Mouse (Mus musculus): ENCODE measurements at regions not wholly inside any gene's neighbourhood (a gene's known extent, or its start where the extent isn't known, plus 50 kb on each side); places are given as distances from the start of the nearest gene placed in this dataset.

- Histone ChIP-seq H3K36me3 (ENCODE audit: control insufficient read depth, insufficient read depth) (no peaks in the 10 kb centered on the region), H3K27ac (ENCODE audit: low read depth, low read length) (no peak overlapping the region), H3K9me3 (ENCODE audit: control insufficient read depth) (no peaks in the 10 kb centered on the region), H3K27me3 (replicated peaks; ENCODE audit: control insufficient read depth, insufficient read depth, low read length) (no peaks in the 10 kb centered on the region), H3K4me3 (ENCODE audit: low read depth, low read length) (no peak overlapping the region), H3K4me1 (replicated peaks; ENCODE audit: control insufficient read depth, insufficient read depth, low read length) (no peaks in the 10 kb centered on the region), H3K4me2 (replicated peaks; ENCODE audit: low read depth) (no peak overlapping the region), H3K9ac (ENCODE audit: low read depth, low read length) (no peak overlapping the region)
- ATAC-seq, result no peak
- TF ChIP-seq CTCF (IDR thresholded peaks at IDR 0.05; ENCODE audit: low read depth), result no peak
- 54% methylated on average over 11 of the region's 11 CpGs for WGBS
Observed at GRCm38 (mm10) chr1:42527746-42528476, 167.7 kb upstream of the Pou3f3 start.

GRCm38 (mm10) chr1:42532908-42533307, 162.7 kb upstream of the Pou3f3 start:
- no peak overlapping the region for H3K4me3 ChIP-seq (ENCODE audit: low read depth, low read length)
- no peaks in the 10 kb centered on the region for H3K36me3 ChIP-seq (ENCODE audit: control insufficient read depth, insufficient read depth)
- no peaks in the 10 kb centered on the region for H3K4me1 ChIP-seq (replicated peaks; ENCODE audit: control insufficient read depth, insufficient read depth, low read length)
- no peak overlapping the region for H3K27ac ChIP-seq (ENCODE audit: low read depth, low read length)
- H3K9me3 ChIP-seq (ENCODE audit: control insufficient read depth), result no peaks in the 10 kb centered on the region
- no peak overlapping the region for H3K9ac ChIP-seq (ENCODE audit: low read depth, low read length)
- peak; percentile 70 for ATAC-seq
- no peak for TF ChIP-seq CTCF (IDR thresholded peaks at IDR 0.05; ENCODE audit: low read depth)
- H3K4me2 ChIP-seq (replicated peaks; ENCODE audit: low read depth), result no peak overlapping the region
- no peaks in the 10 kb centered on the region for H3K27me3 ChIP-seq (replicated peaks; ENCODE audit: control insufficient read depth, insufficient read depth, low read length)
- WGBS, result 70% methylated on average over 6 of the region's 6 CpGs

- Histone ChIP-seq H3K4me2 (replicated peaks; ENCODE audit: low read depth) (no peak overlapping the region), H3K4me3 (ENCODE audit: low read depth, low read length) (no peak overlapping the region), H3K4me1 (replicated peaks; ENCODE audit: control insufficient read depth, insufficient read depth, low read length) (no peaks in the 10 kb centered on the region), H3K36me3 (ENCODE audit: control insufficient read depth, insufficient read depth) (no peaks in the 10 kb centered on the region), H3K27me3 (replicated peaks; ENCODE audit: control insufficient read depth, insufficient read depth, low read length) (no peaks in the 10 kb centered on the region), H3K9me3 (ENCODE audit: control insufficient read depth) (no peaks in the 10 kb centered on the region), H3K27ac (ENCODE audit: low read depth, low read length) (no peak overlapping the region), H3K9ac (ENCODE audit: low read depth, low read length) (no peak overlapping the region)
- ATAC-seq, result no peak
- 61% methylated on average over 17 of the region's 18 CpGs for WGBS
- TF ChIP-seq CTCF (IDR thresholded peaks at IDR 0.05; ENCODE audit: low read depth), result no peak
Observed at GRCm38 (mm10) chr1:42539066-42539539, 156.5 kb upstream of the Pou3f3 start.

- no peak overlapping the region for H3K27ac ChIP-seq (ENCODE audit: low read depth, low read length)
- ATAC-seq, result no peak
- no peak for TF ChIP-seq CTCF (IDR thresholded peaks at IDR 0.05; ENCODE audit: low read depth)
- 65% methylated on average over 26 of the region's 26 CpGs for WGBS
- H3K4me2 ChIP-seq (replicated peaks; ENCODE audit: low read depth), result no peak overlapping the region
- no peak overlapping the region for H3K4me3 ChIP-seq (ENCODE audit: low read depth, low read length)
- H3K9me3 ChIP-seq (ENCODE audit: control insufficient read depth), result no peaks in the 10 kb centered on the region
- H3K36me3 ChIP-seq (ENCODE audit: control insufficient read depth, insufficient read depth), result no peaks in the 10 kb centered on the region
- no peak overlapping the region for H3K9ac ChIP-seq (ENCODE audit: low read depth, low read length)
- no peaks in the 10 kb centered on the region for H3K4me1 ChIP-seq (replicated peaks; ENCODE audit: control insufficient read depth, insufficient read depth, low read length)
- no peaks in the 10 kb centered on the region for H3K27me3 ChIP-seq (replicated peaks; ENCODE audit: control insufficient read depth, insufficient read depth, low read length)
Observed at GRCm38 (mm10) chr1:42539541-42540520, 155.7 kb upstream of the Pou3f3 start.

GRCm38 (mm10) chr1:42541991-42542390, 153.6 kb upstream of the Pou3f3 start:
- Histone ChIP-seq H3K4me1 (replicated peaks; ENCODE audit: control insufficient read depth, insufficient read depth, low read length) (no peaks in the 10 kb centered on the region), H3K27me3 (replicated peaks; ENCODE audit: control insufficient read depth, insufficient read depth, low read length) (no peaks in the 10 kb centered on the region), H3K9ac (ENCODE audit: low read depth, low read length) (no peak overlapping the region), H3K9me3 (ENCODE audit: control insufficient read depth) (no peaks in the 10 kb centered on the region), H3K27ac (ENCODE audit: low read depth, low read length) (no peak overlapping the region), H3K4me2 (replicated peaks; ENCODE audit: low read depth) (no peak overlapping the region), H3K4me3 (ENCODE audit: low read depth, low read length) (no peak overlapping the region), H3K36me3 (ENCODE audit: control insufficient read depth, insufficient read depth) (no peaks in the 10 kb centered on the region)
- 50% methylated on average over 4 of the region's 4 CpGs for WGBS
- no peak for ATAC-seq
- TF ChIP-seq CTCF (IDR thresholded peaks at IDR 0.05; ENCODE audit: low read depth), result no peak

GRCm38 (mm10) chr1:42542846-42543549, 152.6 kb upstream of the Pou3f3 start:
- no peak overlapping the region for H3K4me3 ChIP-seq (ENCODE audit: low read depth, low read length)
- no peaks in the 10 kb centered on the region for H3K27me3 ChIP-seq (replicated peaks; ENCODE audit: control insufficient read depth, insufficient read depth, low read length)
- peak; percentile 78 for ATAC-seq
- H3K36me3 ChIP-seq (ENCODE audit: control insufficient read depth, insufficient read depth), result no peaks in the 10 kb centered on the region
- H3K27ac ChIP-seq (ENCODE audit: low read depth, low read length), result no peak overlapping the region
- no peaks in the 10 kb centered on the region for H3K9me3 ChIP-seq (ENCODE audit: control insufficient read depth)
- 37% methylated on average over 15 of the region's 15 CpGs for WGBS
- no peak for TF ChIP-seq CTCF (IDR thresholded peaks at IDR 0.05; ENCODE audit: low read depth)
- H3K4me2 ChIP-seq (replicated peaks; ENCODE audit: low read depth), result peak overlapping the region; percentile 18; the same call in 1 of the 2 replicates
- H3K4me1 ChIP-seq (replicated peaks; ENCODE audit: control insufficient read depth, insufficient read depth, low read length), result no peaks in the 10 kb centered on the region
- no peak overlapping the region for H3K9ac ChIP-seq (ENCODE audit: low read depth, low read length)

All from intestine, postnatal 0 days (tissue).